Mouse (Mus musculus) cortical plate, adult 2 months (tissue): ENCODE data around the gene Fut11.

ENCODE experiments used
- CTCF ChIP-seq: fragments of 200-500 bp; IDR thresholded peaks from 2 replicates; pipeline ENCODE4 v1.5.1; 2011; ENCODE audit warnings: mild to moderate bottlenecking, control low read depth, low read length; ENCODE audit not compliant: insufficient read depth; ENCODE audit errors: extremely low read depth
- POLR2A ChIP-seq: fragments of 200-500 bp; IDR thresholded peaks from 2 replicates; pipeline ENCODE4 v1.6.1; 2011; ENCODE audit warnings: mild to moderate bottlenecking, low read length, control low read depth; ENCODE audit not compliant: insufficient read depth; ENCODE audit errors: extremely low read depth

- TF ChIP-seq POLR2A (no peak), CTCF (no peak)
These were observed 41.2 kb downstream of the Fut11 start for GRCm38 (mm10) chr14:20735892-20736390.
